Mouse (Mus musculus) embryo, embryonic 10 days (tissue): ENCODE results near the gene Zfp143.

Experiments used
- DNase-seq: peaks from one replicate; pipeline ENCODE4 v3.0.0-alpha.2; 2015; ENCODE audit warnings: low spot score

Zfp143 gene

GRCm38 (mm10) chr7:110138538-110138937, 77.5 kb downstream of the Zfp143 start:
- DNase-seq: no peak

- DNase-seq: no peak
Observed at GRCm38 (mm10) chr7:110143863-110144262, 82.8 kb downstream of the Zfp143 start.
